Mouse (Mus musculus): ENCODE data around the gene Tmem256.

Gene Tmem256

GRCm38 (mm10) chr11:69816520-69816919, 21.8 kb upstream of the Tmem256 start:
- no peak for DNase-seq

- no peak for DNase-seq
Observed at GRCm38 (mm10) chr11:69818365-69818764, 19.9 kb upstream of the Tmem256 start, which contains the start of gene Spem2. Gene Spem2, minus strand, starts transcription at chr11:69818465.

- DNase-seq, result no peak
Observed at GRCm38 (mm10) chr11:69818871-69819270, 19.4 kb upstream of the Tmem256 start.

- DNase-seq, result no peak
Observed at GRCm38 (mm10) chr11:69822080-69822479, 16.2 kb upstream of the Tmem256 start, which contains the start of gene Spem1. Gene Spem1, minus strand, starts transcription at chr11:69822180.

- DNase-seq, result no peak
Observed at GRCm38 (mm10) chr11:69823456-69823855, 14.9 kb upstream of the Tmem256 start.

- no peak for DNase-seq
Observed at GRCm38 (mm10) chr11:69828832-69829231, 9.5 kb upstream of the Tmem256 start.

GRCm38 (mm10) chr11:69833554-69833953, 4.8 kb upstream of the Tmem256 start:
- no peak for DNase-seq

GRCm38 (mm10) chr11:69834001-69834549, 4.2 kb upstream of the Tmem256 start:
- peak; percentile 38 for DNase-seq

GRCm38 (mm10) chr11:69835326-69835965, 2.9 kb upstream of the Tmem256 start:
- DNase-seq, result no peak

GRCm38 (mm10) chr11:69835966-69836335, 2.4 kb upstream of the Tmem256 start:
- no peak for DNase-seq

GRCm38 (mm10) chr11:69836703-69837576, 1.4 kb upstream of the Tmem256 start:
- DNase-seq, result peak; percentile 47

- DNase-seq, result peak; percentile 82
Observed at GRCm38 (mm10) chr11:69837604-69837951, 736 bp upstream of the Tmem256 start, which contains the start of gene Nlgn2. Gene Nlgn2, minus strand, starts transcription at chr11:69837784.

GRCm38 (mm10) chr11:69838714-69839104, 395 bp downstream of the Tmem256 start:
- DNase-seq, result no peak

- peak; percentile 81 for DNase-seq
Observed at GRCm38 (mm10) chr11:69846198-69846680, 7.9 kb downstream of the Tmem256 start, which contains the start of gene Plscr3. Gene Plscr3, plus strand, starts transcription at chr11:69846376.

- DNase-seq, result no peak
Observed at GRCm38 (mm10) chr11:69846738-69847688, 8.7 kb downstream of the Tmem256 start.

- no peak for DNase-seq
Observed at GRCm38 (mm10) chr11:69848021-69848420, 9.7 kb downstream of the Tmem256 start.

- DNase-seq, result no peak
Observed at GRCm38 (mm10) chr11:69849128-69849527, 10.8 kb downstream of the Tmem256 start.

GRCm38 (mm10) chr11:69849884-69850283, 11.6 kb downstream of the Tmem256 start:
- no peak for DNase-seq

GRCm38 (mm10) chr11:69850754-69851153, 12.4 kb downstream of the Tmem256 start:
- DNase-seq, result no peak

GRCm38 (mm10) chr11:69853994-69854393, 15.7 kb downstream of the Tmem256 start:
- DNase-seq, result no peak

- DNase-seq, result no peak
Observed at GRCm38 (mm10) chr11:69854680-69855079, 16.4 kb downstream of the Tmem256 start.

GRCm38 (mm10) chr11:69855347-69855746, 17.0 kb downstream of the Tmem256 start:
- no peak for DNase-seq
